Mouse (Mus musculus): ENCODE measurements around the gene Zfp507.

DNA sequence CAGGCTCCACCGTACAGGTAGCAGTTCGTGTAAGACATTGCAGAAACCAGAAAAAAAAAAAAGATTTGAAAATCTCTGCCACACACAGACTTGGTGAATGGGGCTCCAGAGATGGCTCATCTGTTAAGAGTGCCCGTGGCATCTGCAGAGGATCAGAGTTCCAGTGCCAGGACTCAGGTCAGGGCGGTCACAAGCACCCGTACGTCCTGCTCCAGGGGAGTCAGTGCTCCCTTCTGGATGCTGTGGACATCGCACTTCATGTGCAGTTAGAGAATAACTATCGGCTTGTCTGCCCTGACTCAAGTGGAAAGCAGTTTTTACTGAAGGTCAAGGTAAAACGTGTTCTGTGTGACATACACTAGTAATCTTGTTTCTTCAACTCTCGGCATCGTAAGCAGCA is 38.3 kb downstream of the Zfp507 start:
- TF ChIP-seq CTCF (IDR thresholded peaks at IDR 0.05; ENCODE audit: low read depth) (no peak), EP300 (IDR thresholded peaks at IDR 0.05; ENCODE audit: low read depth) (no peak)

Measured in liver, postnatal 0 days (tissue).